12 mouse cellular contexts compared by ENCODE assay signal in the genomic region with DNA sequence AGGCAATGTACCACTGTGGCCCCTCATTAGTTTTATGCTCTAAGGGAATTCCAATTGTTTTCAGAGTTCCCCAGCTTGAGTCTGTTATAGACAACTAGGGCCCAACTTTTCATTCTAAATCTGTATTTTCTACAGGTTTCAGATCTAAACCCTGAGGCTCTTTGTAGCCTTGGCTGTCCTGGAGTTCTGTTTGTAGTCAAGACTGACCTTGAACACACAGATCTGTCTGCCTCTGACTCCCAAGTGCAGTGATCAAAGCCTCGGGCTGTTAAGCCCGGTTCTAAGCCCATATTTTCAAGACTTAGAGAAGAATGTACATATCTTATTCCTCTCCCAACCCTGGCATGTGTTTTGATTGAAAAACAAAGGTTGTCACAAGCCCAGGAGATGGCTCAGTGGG. TPM values are rescaled to one million over a fixed set of nuclear protein-coding genes. Genes with fewer than 3 reads are reported as not detected.
DNase-seq lines count a peak whose midpoint lies in the region; ATAC-seq lines count a peak whose summit lies in the region.
"Had no signal": no experiment of that assay in that cellular context is flagged by ENCODE, and none has a peak within 500 bp of the region (broad histone marks: within the 10 kb centered on the region; RNA-seq: fewer than 3 reads in every experiment).

No protein-coding gene starts in this region.

- no peak overlapping the region for H3K4me3 ChIP-seq in heart, embryonic 12.5 days
- H3K4me3 ChIP-seq in limb, embryonic 12.5 days (replicated peaks) = no peak overlapping the region
- no peak overlapping the region for H3K4me3 ChIP-seq in limb, embryonic 10.5 days
- H3K4me3 ChIP-seq in embryonic facial prominence, embryonic 14.5 days (ENCODE audit: low read depth, low read length) = no peak overlapping the region
- no peak overlapping the region for H3K4me3 ChIP-seq in liver, embryonic 16.5 days (ENCODE audit: low read depth, low read length)

- DNase-seq in heart, postnatal 36 days = no peak
- DNase-seq in limb, embryonic 10.5 days (ENCODE audit: low spot score) = no peak
- no peak for DNase-seq in embryonic facial prominence, embryonic 14.5 days (ENCODE audit: low spot score)
- no peak for DNase-seq in urinary bladder, adult 2 months (ENCODE audit: low spot score)
- DNase-seq in right cerebral cortex, postnatal 10 days (ENCODE audit: low spot score in 2 of 2) = no peak
- DNase-seq: embryo, embryonic 11 days; left cerebral cortex, postnatal 4 days; right cerebral cortex, postnatal 4 days; thymus, postnatal 4 days had no signal

- H3K27ac ChIP-seq in heart, embryonic 12.5 days (ENCODE audit: poor library complexity, severe bottlenecking) = no peak overlapping the region
- no peak overlapping the region for H3K27ac ChIP-seq in limb, embryonic 12.5 days
- H3K27ac ChIP-seq in limb, embryonic 10.5 days = no peak overlapping the region
- no peak overlapping the region for H3K27ac ChIP-seq in embryonic facial prominence, embryonic 14.5 days (replicated peaks; ENCODE audit: low read depth, low read length)
- H3K27ac ChIP-seq in liver, embryonic 16.5 days (ENCODE audit: low read length) = no peak overlapping the region

- no peak for ATAC-seq in heart, embryonic 12.5 days (ENCODE audit: insufficient number of reproducible peaks, low FRiP score)
- ATAC-seq in limb, embryonic 12.5 days (ENCODE audit: insufficient number of reproducible peaks, insufficient read depth, low FRiP score, low TSS enrichment, low read depth) = no peak
- no peak for ATAC-seq in embryonic facial prominence, embryonic 14.5 days (ENCODE audit: low read depth)
- no peak for ATAC-seq in liver, embryonic 16.5 days (ENCODE audit: low read depth)

- WGBS in heart, embryonic 12.5 days = 85% methylated on average over 2 of the region's 2 CpGs
- 94% methylated on average over 2 of the region's 2 CpGs for WGBS in limb, embryonic 12.5 days
- WGBS in limb, embryonic 10.5 days = 86% methylated on average over 2 of the region's 2 CpGs
- 70% methylated on average over 2 of the region's 2 CpGs for whole genome bisulfite sequencing in embryonic facial prominence, embryonic 14.5 days
- 49% methylated on average over 2 of the region's 2 CpGs for WGBS in liver, embryonic 16.5 days (ENCODE audit: insufficient replicate concordance)

- H3K4me1 ChIP-seq in heart, embryonic 12.5 days (replicated peaks) = peaks cover 11% of the 10 kb centered on the region
- peaks cover 9% of the 10 kb centered on the region; the same call in 1 of the 2 replicates for H3K4me1 ChIP-seq in limb, embryonic 12.5 days (replicated peaks)
- H3K4me1 ChIP-seq in limb, embryonic 10.5 days = peaks cover 15% of the 10 kb centered on the region
- peaks cover 10% of the 10 kb centered on the region; the same call in 1 of the 2 replicates for H3K4me1 ChIP-seq in embryonic facial prominence, embryonic 14.5 days (ENCODE audit: control insufficient read depth, insufficient read depth, low read length)
- H3K4me1 ChIP-seq in liver, embryonic 16.5 days (ENCODE audit: control insufficient read depth, low read depth, low read length) = peaks cover 3% of the 10 kb centered on the region

- peak overlapping the region; percentile 84; the same call in 1 of the 2 replicates for H3K4me2 ChIP-seq in heart, embryonic 12.5 days
- H3K4me2 ChIP-seq in limb, embryonic 12.5 days = peak overlapping the region; percentile 86; the same call in 1 of the 2 replicates
- peak overlapping the region; percentile 84 for H3K4me2 ChIP-seq in embryonic facial prominence, embryonic 14.5 days (ENCODE audit: low read depth, low read length)
- H3K4me2 ChIP-seq in liver, embryonic 16.5 days (ENCODE audit: low read depth, low read length) = 0 out of 2 replicates have a peak overlapping the region, but pooled peaks have one; percentile 80

- no peaks in the 10 kb centered on the region; the same call in 1 of the 2 replicates for H3K9me3 ChIP-seq in heart, embryonic 12.5 days (replicated peaks)
- H3K9me3 ChIP-seq in limb, embryonic 12.5 days = no peaks in the 10 kb centered on the region
- no peaks in the 10 kb centered on the region for H3K9me3 ChIP-seq in limb, embryonic 10.5 days (replicated peaks)
- no peaks in the 10 kb centered on the region for H3K9me3 ChIP-seq in embryonic facial prominence, embryonic 14.5 days (ENCODE audit: control insufficient read depth, low read length)
- no peaks in the 10 kb centered on the region for H3K9me3 ChIP-seq in liver, embryonic 16.5 days (replicated peaks; ENCODE audit: control insufficient read depth, low read length)

- no peaks in the 10 kb centered on the region for H3K27me3 ChIP-seq in heart, embryonic 12.5 days (replicated peaks)
- no peaks in the 10 kb centered on the region for H3K27me3 ChIP-seq in limb, embryonic 12.5 days
- H3K27me3 ChIP-seq in limb, embryonic 10.5 days (ENCODE audit: low read depth, poor library complexity, severe bottlenecking) = no peaks in the 10 kb centered on the region
- no peaks in the 10 kb centered on the region for H3K27me3 ChIP-seq in embryonic facial prominence, embryonic 14.5 days (replicated peaks; ENCODE audit: control insufficient read depth, insufficient read depth, low read length)
- H3K27me3 ChIP-seq in liver, embryonic 16.5 days (ENCODE audit: control insufficient read depth, insufficient read depth, low read depth, low read length) = no peaks in the 10 kb centered on the region

- peaks cover 7% of the 10 kb centered on the region for H3K36me3 ChIP-seq in heart, embryonic 12.5 days
- peaks cover 3% of the 10 kb centered on the region; the same call in 1 of the 2 replicates for H3K36me3 ChIP-seq in limb, embryonic 12.5 days
- no peaks in the 10 kb centered on the region for H3K36me3 ChIP-seq in limb, embryonic 10.5 days
- 0 out of 2 replicates have a peak, but pooled peaks cover 5% of the 10 kb centered on the region for H3K36me3 ChIP-seq in embryonic facial prominence, embryonic 14.5 days (ENCODE audit: control insufficient read depth, insufficient read depth, low read length)
- no peaks in the 10 kb centered on the region for H3K36me3 ChIP-seq in liver, embryonic 16.5 days (ENCODE audit: control insufficient read depth, insufficient read depth)

- intact Hi-C loops in heart, postnatal 36 days (cut with DNase I) = no loop called here

- no peak overlapping the region for H3K9ac ChIP-seq in heart, embryonic 12.5 days
- H3K9ac ChIP-seq in limb, embryonic 12.5 days (replicated peaks) = no peak overlapping the region
- H3K9ac ChIP-seq in embryonic facial prominence, embryonic 14.5 days (ENCODE audit: low read depth, low read length) = no peak overlapping the region
- no peak overlapping the region for H3K9ac ChIP-seq in liver, embryonic 16.5 days (ENCODE audit: low read depth, low read length)

RNA-seq across cellular contexts. Expression of a gene that starts 1.7 kb away (rescaled TPM):
- 11.8 and 13.4 TPM in 2 replicates for polyA plus RNA-seq in heart, embryonic 12.5 days (2016; fragmentation: Nextera tagmentation; extraction: Ambion mirVana)
- 10 to 100 TPM; 37.3 to 39.8 TPM for total RNA-seq in heart, postnatal 36 days (2021)
- polyA plus RNA-seq in limb, embryonic 12.5 days (2016; fragmentation: Nextera tagmentation; extraction: Ambion mirVana) = 10.4 and 13.1 TPM in 2 replicates
- polyA plus RNA-seq in limb, embryonic 10.5 days (2016; fragmentation: Nextera tagmentation; extraction: Ambion mirVana) = 4.0 and 6.4 TPM in 2 replicates
- 12.0 and 15.7 TPM in 2 replicates for polyA plus RNA-seq in embryonic facial prominence, embryonic 14.5 days (2014; fragmentation: Nextera tagmentation; extraction: Ambion mirVana)
- polyA plus RNA-seq in liver, embryonic 16.5 days (2015; fragmentation: Nextera tagmentation; extraction: Ambion mirVana) = 2.5 and 2.7 TPM in 2 replicates
- polyA plus RNA-seq in urinary bladder, adult 2 months (2012; rRNA removed) = 19.4 and 25.6 TPM in 2 replicates
